Mouse (Mus musculus): ENCODE results near the gene Vasp.

The Vasp gene

DNA sequence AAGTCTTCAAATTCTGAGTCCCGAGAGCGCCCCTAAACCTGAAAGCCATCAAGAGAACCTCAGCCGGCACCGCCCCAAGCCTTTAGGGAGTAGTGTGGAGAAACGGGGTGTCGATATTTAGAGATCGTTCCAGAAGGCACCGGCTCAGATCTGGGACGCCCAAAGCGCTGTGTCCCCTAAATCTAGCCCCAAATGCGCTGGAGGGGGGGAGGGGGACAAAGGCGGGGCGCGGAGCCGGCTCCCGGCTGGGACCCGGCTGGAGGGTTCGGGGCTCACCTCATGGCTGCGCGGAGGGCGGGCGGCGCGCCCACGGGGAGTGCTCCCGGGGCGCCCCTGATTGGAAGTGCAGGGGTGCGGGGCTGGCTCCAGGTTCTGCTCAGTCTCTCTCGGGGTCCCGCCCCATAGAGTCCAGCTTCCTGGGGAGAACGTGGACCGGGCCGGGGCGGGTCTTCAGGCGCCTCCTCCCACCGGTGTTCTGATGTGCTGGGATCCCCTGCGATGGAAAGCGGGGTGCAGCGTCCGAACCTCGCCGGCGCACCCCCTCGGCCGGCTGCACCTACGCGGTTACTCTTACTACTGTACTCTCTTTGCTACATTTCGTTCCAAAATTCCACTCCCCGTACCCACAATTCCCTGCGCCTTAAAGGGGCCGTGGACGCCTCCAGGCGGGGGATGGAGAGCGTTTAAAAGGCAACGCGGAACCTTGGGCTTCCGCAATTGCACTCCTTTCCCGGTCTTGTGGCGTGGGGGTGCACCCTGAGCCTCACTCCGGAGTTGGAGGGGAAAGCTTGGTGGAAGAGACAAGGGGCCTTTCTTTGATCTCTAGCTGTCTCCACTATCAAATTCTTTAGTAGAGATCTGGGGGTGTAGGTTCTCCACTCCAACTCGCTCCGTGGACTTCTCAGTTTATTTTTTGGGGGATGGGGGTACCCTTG is at the start of gene Vasp:
TSS of gene Vasp (minus strand) at position 580 of the 935 bp plus-strand sequence.
- DNase-seq (ENCODE audit: low spot score in 2 of 2) = peak; percentile 67 to 80

DNA sequence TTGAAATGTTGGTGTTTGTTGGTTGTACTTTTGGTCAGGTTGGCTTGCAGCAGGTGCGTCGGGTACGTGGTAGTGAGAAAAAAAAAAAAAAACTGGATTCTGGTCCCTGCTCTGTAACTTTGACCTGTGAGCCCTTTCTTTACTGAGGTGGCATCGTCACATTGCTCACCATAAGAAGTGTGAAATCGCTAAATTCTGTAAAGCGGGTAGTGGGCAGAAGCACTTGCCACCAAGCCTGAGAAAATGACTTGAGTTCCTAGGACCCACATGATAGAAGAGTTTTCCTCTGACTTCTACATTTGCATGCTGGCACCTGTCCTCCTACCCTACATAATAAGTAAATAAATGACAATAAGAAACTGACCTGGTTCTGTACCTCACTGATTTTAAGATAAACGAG is 49.0 kb upstream of the Vasp start:
- no peak for DNase-seq (ENCODE audit: low spot score in 2 of 2)

DNA sequence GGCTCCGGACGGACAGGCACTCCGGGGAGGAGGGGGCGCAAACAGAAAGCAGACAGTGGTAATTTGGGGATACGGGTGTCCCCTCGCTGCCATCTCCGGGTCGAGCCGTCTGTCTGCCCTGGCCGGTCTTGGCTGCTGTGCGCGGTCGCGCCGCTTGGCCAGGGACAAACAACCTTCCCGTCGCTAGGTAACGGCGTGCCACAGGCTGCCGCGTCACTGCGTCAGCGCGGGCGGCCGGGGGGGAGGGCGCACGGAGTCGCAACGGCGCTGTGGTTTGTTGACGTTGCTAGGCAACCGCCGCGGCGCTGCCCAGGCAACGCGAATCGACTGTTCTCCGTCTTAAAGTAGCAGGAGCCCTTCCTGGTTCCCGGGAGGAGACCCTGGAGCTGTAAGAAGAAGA is 48.3 kb upstream of the Vasp start:
- DNase-seq (ENCODE audit: low spot score in 2 of 2) = peak; percentile 82 to 87

DNA sequence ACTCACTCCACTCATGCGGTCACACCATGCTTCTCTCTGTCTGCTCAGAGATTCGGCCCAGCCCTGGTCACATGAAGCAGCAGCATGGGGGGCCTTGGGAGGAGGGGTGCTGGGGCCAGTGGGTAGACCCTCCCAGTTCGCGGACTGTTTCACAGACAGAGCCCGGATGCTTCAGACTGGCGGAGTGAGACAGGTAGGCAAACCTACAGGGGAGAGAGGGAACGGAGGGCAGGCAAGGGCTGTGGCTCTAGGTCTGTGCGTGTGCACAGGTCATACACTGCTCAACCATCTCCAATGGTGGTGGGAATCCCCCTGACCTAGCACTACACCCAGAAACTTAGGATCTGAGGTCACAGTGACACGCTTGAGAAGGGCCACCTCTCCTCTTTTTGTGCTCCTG is 47.8 kb upstream of the Vasp start:
- no peak for DNase-seq (ENCODE audit: low spot score in 2 of 2)

DNA sequence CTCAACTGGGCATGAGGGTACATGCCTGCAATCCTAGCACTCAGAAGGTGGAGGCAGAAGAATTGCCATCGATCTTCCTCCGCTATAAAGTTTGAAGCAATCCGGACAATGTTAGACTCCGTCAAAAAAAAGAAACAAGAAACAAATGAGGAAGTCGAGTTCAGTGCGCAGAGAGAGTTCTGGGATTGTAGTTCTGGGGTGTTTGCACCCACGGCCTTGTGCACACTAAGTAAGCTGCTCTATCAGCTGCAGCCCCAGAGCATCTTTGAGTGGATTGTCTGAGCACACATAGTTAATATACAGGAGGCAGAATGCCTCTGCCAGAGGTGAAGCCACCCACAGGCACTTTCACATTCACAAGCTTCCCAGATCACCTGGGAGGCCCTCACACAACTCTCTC is 47.1 kb upstream of the Vasp start:
- DNase-seq (ENCODE audit: low spot score in 2 of 2) = no peak

DNA sequence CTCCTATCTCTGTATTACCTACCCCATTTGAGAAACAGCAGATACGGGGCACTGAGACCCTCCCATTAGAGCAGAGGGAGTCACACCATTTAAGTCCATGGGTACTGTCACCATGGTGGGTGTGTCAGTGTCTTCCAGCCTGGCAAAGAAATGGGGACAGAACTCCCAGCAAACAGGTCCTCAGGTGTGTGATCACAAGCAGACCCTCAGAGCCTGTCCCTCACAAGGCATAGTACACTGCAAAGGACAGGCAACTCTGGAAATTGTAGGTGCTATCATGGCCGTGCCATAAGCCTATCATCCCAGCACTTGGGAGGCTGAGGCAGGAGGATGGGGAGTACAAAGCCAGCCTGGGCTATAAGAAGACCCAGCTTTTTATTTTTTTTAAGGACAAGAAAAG is 46.6 kb upstream of the Vasp start:
- no peak for DNase-seq (ENCODE audit: low spot score in 2 of 2)

DNA sequence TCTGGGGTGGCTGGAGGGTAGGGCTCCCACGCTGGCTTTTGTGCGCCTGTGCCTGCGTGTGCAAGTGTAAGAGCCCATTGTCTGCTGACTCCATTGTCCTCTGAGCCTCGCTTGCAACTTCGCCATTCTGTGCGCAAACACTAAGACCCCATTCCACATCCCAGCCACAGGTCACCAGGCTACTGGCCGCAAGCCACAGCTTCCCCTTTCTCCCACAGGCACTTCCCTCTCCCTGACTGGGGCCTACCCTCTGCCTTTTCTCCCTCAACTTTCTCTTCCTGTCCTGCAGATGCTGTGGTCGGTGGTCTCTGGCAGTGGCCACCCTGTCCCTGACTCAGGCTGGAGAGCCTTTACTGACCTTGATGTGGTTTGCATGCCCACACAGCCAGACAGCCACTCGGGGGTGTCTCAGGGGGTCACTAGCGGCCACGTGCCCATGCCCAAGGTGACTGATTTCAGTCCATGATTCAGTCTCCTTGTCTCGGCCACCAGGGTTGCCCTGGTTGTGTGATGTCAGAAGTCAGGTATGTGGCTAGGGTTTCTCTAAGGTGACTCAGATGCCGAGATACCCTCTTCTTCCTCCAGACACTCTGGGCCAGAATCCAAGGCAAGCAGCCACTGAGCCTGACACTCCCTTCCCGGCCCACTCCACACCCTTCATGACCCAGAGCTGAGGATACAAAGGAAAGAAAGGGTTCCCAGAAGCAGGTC is 45.0 kb upstream of the Vasp start:
- no peak for DNase-seq (ENCODE audit: low spot score in 2 of 2)

DNA sequence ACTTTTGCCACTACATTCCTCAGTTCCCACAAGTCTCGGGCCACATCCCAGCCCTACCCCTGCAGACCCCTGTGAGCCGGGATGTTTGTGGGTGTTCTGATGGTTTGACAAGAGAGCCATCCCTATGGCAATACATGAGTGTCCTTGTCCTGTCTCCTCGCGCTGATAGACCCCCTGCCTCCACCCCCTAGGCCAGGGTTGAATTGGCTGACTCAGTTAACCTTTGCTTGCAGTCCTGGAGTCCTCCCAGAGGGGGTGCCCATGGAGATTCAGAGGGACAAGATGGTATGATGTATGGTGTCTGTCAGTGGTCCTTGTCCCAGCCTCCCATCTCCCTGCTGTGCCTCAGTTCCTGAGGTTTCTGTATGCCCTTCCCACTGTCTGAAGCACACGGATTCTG is 42.4 kb upstream of the Vasp start:
- DNase-seq (ENCODE audit: low spot score in 2 of 2) = no peak

DNA sequence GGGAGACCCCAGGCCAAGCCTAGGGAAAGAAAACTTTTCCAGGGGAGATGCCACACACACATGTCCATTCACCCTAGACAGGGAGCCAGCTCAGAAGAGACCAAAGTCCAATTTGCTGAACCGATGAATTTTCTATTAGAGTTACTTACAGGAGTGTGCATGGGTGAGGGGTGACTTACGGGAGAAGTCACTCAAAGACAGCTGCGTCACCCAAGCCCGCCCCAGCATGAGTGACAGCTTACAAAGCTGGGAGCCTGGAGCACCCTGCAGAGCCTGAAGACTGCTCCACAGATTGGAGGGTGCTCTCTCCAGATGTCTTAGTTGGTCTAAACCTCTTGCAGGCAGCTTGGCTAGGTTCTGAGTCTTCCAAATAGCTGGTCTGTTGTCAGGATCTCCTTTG is 40.4 kb upstream of the Vasp start:
- no peak for DNase-seq (ENCODE audit: low spot score in 2 of 2)

DNA sequence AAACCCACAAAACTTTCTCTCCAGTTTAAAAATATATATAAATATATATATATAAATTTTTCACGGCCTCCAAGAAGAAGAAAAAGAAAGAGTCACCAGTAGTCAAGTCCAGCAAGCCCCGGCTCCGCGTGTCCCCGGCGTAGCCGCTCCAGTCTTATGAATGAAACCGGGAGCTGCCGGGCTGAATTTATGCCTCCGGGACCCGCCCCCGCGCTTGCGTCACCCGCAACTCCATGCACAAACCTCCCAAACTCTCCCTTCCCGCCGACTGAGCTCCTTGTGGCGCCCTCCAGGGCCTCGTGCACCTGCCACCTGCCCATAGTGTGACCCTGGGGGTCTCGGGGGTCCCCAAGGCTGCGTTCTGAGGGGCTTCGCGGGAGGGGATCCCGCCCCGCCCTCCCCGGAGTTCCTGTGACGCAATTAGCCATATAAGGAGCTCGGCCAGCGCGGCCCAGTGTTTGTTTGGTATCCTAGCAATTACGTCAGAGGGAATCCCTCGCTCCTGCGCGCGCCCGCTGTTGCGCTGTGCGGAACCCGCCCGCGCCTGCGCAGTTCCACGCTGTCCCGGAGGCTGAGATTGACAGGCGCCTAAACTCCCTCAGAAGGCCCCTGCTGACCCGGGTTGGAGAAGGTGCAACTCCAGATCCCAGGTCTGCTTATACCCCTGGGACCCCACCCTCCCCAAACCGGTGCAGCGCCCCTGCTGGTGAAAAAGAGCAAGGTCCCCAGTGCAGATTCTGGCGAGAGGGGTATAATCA is 38.4 kb upstream of the Vasp start, which contains the start of gene Fosb:
TSS of gene Fosb (minus strand) at position 168 of the 758 bp plus-strand sequence.
- DNase-seq (ENCODE audit: low spot score in 2 of 2) = peak; percentile 89 to 95

DNA sequence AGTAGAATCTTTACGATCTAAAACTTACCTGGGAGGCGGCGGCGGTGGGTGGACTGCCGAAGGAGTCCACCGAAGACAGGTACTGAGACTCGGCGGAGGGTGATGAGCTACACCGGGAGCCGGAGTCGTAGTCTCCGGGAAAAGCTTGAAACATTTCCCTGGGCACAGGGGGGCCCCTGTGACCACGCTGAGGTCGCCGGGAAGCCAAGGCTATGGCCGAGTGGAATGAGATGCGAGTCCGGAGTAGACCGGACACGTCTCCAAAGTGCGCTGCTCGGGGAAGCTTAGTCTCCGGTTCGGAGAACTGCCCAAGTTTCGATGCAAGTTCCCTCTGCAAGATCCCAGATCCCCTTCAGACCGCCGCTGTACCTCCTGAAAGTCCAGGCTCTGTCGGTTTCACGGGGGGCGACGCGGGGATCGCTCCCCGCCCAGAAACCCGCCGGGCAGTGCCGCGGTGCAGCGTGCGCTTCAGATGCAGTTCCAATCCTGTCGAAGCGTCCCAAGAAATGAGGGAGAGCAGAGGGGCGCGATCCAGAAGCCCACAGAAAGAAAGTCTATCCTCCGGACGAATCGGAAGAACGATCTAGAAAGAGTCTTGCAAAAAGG is 37.8 kb upstream of the Vasp start:
- DNase-seq (ENCODE audit: low spot score in 2 of 2) = no peak

DNA sequence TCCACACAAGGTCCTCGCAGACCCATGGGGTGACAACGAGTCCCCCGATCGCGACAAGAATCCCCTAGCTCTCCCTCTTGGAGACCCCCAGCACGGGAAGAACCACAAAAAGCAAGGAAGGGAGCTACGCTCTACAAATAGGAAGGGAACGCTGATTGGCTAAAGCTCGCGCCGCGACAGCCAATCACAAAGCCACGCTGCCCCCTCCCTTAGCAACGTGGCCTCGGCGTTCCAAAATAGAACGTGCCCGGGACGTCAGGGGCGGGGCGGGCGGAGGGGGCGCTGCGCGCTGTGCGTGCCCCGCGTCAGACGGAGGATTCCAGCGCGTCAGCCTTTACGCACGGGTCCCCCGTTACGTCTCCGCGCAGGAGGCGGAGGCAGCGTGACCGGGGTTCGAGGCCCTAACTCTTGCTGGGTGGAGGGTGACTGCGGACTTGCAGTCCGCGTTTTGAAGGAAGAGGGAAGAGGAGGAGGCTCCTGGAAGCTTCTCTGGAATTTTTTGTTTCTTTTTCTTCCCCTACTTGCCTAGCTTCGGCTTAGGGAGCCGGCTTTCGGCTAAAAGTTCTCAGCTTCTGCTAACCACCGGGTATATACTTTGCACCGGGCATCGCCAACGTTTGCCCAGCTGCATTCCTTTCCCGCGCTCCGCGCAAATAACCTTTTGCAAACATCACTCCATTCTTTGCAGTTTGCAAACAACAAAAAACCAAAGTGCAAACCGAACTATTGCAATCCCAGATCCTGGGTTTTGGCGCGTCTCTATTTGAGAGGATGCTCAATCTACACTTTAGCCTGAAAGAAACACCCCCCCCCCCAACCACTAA is 37.0 kb upstream of the Vasp start:
- peak; percentile 92 to 93 for DNase-seq (ENCODE audit: low spot score in 2 of 2)

DNA sequence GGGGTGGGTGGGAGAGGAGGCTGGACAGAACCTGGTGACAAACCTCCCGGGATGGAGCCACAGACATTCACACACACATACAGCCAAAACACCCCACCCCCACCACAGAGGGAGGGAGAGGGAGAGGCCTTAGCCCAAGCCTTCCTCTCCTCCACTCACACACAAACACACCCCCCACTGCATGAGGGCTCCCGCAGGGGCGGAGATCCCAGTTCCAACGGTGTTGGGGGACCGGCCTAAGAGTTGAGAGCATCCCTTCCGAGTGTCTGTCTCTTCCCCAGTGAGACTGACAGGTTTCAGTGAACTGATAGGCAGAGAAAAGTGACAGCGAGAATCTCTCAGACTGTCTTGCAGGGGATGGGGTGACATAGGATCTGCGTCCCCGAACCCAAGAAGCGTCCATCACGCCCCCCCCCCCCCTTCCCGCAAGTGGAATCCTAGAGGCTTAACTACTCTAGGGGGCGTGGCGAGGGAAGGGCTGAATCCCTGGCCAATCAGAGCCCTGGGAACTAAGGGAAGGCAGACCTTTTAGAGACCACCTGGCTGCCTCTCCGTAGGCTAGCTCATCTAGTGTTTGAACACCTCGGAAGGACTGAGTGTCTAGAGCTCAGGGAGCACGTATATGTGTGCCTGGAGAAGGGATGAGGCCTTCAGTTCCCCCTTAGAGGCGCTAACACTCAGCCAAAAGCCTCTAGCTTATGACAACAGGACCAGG is 36.3 kb upstream of the Vasp start:
- no peak for DNase-seq (ENCODE audit: low spot score in 2 of 2)

DNA sequence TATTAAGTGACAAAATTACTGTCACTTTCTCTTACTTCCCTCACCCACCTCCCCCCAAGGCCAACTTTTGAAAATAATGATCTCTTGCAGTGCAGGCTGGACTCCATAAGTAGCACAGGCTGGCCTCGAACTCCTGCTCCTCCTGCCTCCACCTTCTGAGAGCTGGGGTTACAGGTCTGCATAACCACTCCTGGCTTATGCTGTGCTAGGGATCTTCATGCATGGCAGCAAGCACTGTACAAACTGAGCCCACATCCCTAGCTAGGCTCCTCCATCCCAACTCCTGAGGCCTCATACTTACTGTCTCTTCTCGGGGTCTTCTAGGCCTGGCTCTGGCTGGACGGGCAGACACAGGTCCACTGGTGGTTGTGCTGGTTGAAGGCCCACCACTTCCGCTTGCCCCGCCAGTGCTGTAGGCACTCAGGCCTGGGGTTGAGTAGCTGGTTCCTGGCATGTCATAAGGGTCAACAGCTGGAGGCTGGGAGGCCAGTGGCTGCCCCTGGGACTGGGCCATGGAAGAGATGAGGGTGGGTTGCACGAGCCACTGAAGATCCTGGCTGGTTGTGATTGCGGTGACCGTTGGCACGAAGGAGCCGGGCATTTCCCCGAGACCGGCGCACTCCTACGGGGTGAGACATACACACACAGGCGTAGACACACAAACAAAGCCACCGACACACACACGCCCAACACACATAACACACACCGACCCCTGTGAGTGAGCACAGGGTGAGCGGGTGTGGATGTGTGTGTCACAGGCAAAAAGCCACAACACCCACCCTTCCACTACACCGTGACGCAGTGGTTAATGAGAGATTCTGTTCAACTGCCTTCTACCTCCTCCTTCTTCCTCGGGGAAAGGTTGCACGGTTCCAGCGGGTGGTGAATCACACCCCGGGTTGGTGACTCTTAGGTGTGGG is 35.5 kb upstream of the Vasp start:
- DNase-seq (ENCODE audit: low spot score in 2 of 2) = no peak

DNA sequence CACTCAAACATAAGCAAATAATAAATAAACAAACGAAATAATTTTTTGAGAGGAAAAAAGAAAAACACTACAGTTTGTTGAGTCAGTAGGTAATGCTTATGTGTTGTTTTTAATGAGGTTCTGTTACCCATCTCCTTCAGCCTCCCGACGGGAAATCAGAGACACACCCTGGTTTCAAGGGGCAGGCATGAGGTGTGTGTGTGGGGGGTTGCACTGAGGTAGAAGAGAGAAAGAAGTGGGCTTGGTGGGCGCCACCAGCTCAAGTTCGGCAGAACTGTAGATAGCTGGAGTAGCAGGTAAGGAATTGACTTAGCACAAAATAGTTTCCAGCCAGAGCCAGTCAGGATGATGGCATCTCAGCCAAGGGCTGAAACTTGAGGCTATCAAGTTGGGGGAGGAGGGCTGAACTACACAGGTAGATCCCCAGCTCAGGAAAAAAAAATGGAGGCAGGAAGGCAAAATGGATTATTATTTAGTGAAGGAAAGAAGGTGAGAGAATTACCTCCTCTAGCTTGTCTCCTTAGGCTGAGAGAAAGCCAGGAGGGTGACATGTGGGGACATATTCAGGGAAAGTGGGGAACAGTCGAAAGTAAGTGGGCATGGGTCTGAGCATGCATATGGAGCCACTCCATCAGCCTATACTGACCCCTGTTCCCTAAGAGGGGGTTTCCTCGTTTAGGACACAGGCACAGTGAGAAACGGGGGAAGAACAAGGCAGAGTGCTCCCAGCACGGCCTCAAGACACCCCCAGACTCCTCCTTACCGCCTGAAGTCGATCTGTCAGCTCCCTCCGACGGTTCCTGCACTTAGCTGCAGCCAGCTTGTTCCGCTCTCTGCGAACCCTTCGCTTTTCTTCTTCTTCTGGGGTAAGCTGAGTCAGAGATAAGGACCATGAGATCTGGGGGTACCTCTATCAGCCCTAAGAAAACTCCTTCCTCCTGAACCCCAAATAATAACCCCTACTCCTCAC is 34.5 kb upstream of the Vasp start:
- DNase-seq (ENCODE audit: low spot score in 2 of 2) = no peak

DNA sequence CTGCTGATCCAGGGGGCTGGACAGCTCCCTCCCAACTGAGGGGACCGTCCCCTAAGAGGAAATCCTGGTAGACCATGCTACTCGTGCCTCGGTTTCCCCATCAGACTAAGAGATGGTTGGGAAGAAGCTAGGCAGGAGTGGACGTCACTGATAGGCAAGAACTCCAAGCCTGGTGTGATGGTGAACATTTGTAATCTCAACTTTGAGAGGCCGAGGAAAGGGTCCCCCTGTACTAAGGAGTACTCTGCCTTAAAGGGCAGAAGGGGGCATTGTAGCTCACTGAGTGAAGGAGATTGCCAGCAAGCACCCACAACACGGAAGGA is 33.8 kb upstream of the Vasp start:
- no peak for DNase-seq (ENCODE audit: low spot score in 2 of 2)

DNA sequence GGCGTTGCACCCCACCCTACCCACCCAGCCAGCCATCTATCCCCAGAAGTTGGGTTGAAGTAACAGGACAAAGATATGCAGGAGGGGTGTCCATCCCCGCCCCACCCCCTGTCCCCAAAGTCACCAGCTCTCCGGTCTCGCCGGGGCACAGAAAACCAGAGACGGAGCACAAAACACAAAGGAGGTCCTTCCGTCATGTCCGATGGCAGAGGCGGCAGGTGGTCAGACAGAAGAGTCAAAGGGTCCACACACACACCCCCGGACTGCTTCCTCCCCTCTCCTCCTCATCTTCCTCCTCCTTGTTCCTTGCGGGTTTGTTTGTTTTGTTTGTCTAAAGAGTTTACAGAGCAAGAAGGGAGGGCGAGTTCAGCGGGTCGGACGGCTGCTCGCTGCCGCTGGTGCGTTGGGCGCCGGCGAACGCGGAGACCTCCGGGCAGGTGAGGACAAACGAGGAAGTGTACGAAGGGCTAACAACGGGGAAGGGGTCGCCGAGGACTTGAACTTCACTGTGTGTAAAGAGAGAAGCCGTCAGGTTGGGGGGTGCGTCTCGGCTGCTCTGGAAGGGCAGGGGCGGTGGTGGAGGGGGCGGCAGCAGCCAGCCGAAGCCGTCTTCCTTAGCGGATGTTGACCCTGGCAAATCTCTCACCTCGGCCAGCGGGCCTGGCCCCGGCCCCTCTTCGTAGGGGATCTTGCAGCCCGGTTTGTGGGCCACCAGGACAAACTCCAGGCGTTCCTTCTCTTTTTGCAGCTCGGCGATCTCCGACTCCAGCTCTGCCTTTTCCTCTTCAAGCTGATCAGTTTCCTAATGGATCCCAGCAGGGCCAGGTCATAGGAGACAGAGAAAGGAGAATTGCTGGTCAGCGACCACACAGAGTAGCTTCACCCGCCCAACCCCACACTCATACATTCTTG is 33.1 kb upstream of the Vasp start:
- DNase-seq (ENCODE audit: low spot score in 2 of 2) = no peak

Measured in frontal cortex, postnatal 25 days (tissue).